Mouse (Mus musculus): ENCODE measurements at regions not wholly inside any gene's neighbourhood (a gene's known extent, or its start where the extent isn't known, plus 50 kb on each side); places are given as distances from the start of the nearest gene placed in this dataset.

- no peak for TF ChIP-seq GATA1 (IDR thresholded peaks at IDR 0.05; ENCODE audit: borderline replicate concordance, low read length)
- TF ChIP-seq FLI1 (IDR thresholded peaks at IDR 0.05; ENCODE audit: low read length): no peak
Observed at GRCm38 (mm10) chr1:177667041-177667791, 62.4 kb upstream of the 1700016C15Rik start.

Data from megakaryocyte, embryonic 14.5 days (primary cell).